Mouse (Mus musculus) thymus, adult 18-20 months (tissue): ENCODE data around the gene Ece1.
A peak's percentile ranks its signal among the peaks of the same experiment; 100 is the strongest.

Experiments used
- DNase-seq, 2 experiments: peaks; one replicate each; pipeline ENCODE4 v3.0.0; 2022; ENCODE audit warnings: mixed read lengths in 2 of 2

The Ece1 gene

GRCm38 (mm10) chr4:137992890-137993289 is 130.9 kb downstream of the Ece1 start, which contains the start of gene Eif4g3:
Eif4g3 (plus strand) TSS chr4:137993022.
- DNase-seq: no peak

DNA sequence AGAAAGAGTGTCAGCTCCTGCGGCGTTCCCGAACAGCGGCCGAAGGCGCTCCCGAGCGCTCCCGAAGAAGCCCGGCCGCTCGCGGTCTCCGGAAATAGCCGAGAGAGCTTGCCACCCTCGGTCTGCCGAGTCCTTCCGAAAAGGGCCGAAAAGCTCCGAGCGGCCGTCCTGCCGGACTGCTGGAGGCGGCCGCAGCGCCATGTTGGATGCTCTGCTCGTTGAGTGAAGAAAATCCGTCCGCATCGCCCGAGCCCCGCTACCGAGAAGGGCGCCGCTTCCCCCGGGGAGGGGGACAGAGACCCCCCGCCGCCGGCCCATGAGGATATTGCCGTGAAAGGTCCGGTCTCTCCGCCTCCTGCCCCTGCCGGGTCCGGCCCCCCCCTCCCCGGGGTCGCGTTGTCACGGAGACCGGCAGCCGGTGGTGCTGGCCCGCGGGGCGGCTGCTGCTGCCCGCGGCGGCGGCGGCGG is 131.3 kb downstream of the Ece1 start:
- DNase-seq: peak; percentile 94 to 95

DNA sequence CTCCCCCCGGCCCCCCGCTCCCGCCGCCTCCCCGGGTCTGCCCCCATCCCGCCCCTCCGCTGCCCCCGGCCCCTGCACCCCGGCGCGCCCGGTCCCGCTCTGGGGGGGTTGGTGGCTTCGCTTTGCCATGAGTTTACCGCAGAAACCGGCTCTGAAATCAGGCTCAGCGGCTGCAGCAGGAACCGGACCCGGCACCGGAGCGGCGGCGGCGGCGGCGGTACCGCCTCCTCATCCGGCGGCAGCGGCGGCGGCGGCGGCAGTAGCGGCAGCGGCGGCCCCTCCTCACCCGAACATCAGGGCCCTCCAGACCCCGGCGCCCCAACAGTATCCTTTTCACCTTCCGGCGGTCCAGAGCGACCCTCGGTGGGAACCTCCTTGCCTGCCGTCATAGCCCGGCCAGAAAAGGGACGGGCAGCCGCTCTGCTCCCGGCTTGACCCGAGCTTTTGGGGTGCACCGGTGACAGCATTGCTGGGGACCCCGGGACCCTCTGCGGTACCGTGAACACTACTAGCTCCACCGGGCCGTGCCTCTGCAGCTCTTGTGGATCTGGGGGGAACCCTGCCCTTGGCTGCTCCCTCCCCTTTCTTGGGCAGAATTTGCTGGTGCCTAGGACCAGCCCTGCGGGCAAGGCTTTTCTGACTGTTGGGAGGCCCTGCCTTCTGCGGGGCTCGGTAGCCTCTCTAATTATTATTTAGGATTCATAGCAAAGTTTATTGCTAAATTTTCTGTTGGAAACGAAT is 132.0 kb downstream of the Ece1 start:
- peak; percentile 36 for DNase-seq

DNA sequence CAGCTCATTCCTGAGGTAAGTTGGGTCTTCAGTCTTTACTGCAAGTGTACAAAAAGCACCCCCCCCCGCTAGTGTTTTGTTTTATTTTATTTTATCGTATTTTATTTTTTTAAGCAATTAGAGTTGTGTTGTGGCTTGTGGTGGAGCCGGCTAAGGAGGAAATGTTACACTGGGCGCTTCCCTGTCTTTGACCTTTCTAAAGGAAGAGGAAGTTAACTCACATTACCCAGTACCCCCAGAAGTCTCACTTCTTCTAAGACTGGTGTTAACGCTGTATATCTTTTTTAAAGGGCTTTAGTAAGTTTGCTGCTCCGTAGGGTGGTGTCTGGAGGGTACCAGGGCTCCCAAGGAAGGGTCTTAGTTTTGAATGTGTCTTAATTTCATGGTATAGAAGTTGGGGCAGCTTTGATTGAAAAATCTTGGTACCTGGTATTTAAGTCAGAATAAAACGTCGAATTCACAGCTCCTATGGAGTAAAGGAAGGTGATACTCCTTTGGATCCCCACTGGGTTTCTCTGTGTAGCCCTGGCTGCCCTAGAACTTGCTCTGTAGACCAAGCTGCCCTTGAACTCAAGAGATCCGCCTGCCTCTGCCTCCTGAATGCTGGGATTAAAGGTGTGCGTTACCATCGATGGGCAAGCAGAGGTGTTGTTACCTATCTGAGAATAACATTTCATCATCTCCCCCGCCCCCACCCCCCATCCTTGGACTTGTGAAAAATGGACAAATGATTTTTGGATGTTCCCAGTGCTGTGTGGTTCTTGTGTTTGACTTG is 132.7 kb downstream of the Ece1 start:
- no peak for DNase-seq

DNA sequence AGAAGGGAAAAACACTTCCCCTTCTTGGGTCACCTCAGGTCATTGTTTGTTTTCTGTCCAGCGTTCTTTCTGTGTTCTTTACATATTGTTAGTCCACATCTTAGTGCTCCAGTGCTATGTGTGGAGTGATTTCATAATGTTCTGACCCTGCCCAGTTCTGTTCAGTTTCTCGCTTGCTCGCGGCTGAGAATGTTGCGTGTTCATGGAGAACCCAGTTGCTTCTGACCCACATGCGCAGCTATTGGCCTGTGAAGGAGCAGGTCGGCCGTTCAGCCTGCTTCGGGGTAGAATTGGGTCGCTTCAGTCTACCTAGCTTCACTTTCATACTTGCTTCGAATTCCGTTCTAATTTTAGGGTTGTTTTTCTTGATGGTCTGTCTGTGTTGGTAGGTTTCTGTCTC is 133.4 kb downstream of the Ece1 start:
- no peak for DNase-seq

- DNase-seq: no peak
These were observed 136.2 kb downstream of the Ece1 start for GRCm38 (mm10) chr4:137998232-137998631.

- no peak for DNase-seq
These were observed 138.6 kb downstream of the Ece1 start for GRCm38 (mm10) chr4:138000682-138001081.

DNA sequence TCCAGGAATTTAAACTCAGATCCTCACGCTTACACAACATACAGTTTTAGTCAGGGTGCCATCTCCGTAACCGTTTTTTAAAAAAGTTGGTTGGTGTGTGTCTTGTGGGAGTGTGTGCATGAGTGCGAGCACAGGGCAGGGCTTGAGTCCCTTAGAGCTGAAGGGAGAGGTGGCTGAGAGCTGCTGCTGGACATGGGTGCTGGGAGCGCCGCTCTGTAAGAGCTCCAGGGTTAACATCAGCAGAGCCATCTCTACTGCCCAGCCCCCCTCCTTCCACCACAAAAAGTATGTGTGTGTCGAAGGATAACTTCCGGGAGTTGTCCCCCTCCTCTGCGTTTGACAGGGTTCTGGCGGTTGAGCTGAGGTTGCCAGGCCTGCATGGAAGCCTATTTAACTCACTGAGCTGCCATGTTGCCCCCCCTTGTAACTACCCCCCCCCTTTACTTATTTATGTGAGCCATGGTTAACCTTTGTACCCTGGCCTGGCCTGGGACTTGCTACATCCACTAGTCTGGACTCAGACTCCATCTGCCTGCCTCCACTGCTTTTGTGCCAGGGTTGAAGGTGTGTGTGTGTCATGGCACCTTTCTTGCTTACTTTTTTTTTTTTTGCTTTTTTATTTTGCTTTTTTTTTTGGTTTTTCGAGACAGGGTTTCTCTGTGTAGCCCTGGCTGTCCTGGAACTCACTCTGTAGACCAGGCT is 142.0 kb downstream of the Ece1 start:
- no peak for DNase-seq

DNA sequence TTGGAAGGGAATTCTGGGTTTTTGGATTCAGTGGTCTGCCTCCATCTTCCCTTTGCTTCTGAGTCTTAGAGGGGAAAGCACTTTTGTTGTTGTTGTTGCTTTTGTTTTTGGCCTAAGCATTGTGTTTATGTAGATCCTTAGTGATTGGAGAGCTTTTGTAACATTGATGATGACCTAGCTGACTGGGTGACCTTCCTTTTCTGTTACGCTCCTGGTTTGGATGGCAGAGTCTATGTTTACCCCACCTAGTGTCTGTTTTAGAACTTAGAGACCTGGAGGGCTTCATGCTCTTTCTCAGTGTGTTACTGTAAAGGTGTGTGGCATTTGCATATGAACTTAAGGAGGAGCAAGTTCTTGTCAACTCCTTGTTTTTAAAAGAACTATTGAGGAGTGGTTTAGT is 143.7 kb downstream of the Ece1 start:
- DNase-seq: no peak

DNA sequence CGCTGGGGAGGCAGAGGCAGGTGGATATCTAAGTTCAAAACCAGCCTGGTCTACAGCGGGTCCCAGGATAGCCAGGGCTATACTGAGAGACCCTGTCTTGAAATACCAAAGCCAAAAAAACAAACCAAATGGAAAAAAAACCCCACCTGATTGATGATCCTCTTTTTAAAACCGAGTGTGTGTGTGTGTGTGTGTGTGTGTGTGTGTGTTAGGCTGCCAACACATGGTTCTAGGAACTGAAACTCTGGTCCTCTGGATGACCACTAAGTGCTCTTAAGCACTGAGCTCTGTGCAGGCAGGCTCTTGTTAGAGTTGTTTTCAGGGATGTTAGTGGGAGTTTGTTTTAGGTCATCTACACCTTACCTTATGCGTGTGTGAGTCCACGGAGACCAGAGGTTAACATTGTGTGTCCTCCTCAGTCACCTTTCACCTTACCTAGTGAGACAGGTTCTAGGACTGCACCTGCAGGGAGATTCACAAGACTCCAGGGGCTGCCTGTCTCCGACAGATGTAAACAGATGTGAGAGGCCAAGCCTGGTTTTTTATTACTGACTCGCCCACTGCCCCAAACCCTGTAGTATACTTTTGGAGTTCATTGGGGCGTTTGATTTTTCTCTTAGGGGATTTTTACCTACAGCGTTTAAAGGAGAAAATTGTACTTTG is 145.0 kb downstream of the Ece1 start:
- no peak for DNase-seq

DNA sequence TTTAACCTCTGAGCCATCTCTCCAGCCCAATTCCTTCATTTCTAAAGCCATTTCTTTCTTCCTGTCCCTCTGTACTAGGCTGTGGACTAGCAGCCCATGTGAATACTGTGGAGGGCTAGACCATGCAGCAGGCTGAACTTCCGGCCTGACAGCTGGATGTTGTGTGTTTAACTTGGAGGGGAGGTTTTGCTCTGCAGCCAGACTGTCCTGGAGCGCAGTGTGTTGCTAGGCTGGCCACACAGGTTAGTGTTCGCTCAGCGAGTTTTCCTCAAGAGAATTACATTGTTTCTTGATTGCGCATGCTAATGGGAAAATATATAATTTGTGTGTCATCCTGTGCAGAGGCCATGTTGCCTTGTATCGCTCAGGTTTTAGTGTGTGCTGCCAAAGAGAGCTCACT is 146.6 kb downstream of the Ece1 start:
- no peak for DNase-seq

- DNase-seq: no peak
These were observed 147.9 kb downstream of the Ece1 start for GRCm38 (mm10) chr4:138009786-138010502.

DNA sequence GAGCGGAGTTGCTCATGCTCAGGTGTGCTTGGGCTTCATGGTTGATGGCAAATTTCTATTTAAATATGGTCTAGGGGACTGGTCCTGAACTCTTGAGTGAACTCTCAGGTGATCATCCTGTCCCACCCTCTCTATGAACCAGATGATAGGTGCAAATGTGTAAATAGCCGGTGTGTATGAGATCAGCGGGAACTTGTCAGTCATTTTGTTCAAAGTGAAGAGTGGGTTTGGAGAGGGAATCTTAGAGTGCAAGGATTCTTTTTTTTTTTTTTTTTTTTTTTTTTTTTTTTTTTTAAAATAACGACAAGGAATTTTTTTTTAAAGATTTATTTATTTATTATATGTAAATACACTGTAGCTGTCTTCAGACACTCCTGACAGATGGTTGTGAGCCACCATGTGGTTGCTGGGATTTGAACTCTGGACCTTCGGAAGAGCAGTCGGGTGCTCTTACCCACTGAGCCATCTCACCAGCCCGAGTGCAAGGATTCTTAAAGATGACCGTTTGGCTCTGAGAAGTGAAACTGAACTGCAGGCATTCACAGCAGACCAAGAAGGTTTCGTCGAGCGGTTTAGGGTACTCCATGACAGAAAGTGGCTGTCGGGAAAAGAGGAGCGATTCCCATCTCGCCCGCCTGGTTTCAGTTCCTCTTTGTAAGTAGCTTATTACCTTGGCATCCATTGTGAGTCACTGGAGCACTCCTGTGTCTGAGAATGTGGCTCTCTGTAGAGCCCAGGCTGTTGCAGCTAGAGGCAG is 151.9 kb downstream of the Ece1 start:
- DNase-seq: no peak
